Mouse (Mus musculus): Measurements from ENCODE around the gene Twnk.

GRCm38 (mm10) chr19:44959633-44960032 lies 45.8 kb upstream of the Twnk start:
- TF ChIP-seq CTCF (IDR thresholded peaks at IDR 0.05): no peak
- no peak for TF ChIP-seq EP300 (IDR thresholded peaks at IDR 0.05)

Data from lung, postnatal 0 days (tissue).